Mouse (Mus musculus): ENCODE data around the gene Tex19.2.

- TF ChIP-seq CTCF (conservative IDR thresholded peaks at IDR 0.05; ENCODE audit: insufficient read depth, insufficient read length, low read depth, low read length): no peak
- TF ChIP-seq POLR2A (IDR thresholded peaks at IDR 0.05; ENCODE audit: low read depth, low read length): no peak
Observed at GRCm38 (mm10) chr11:121082857-121083500, 35.5 kb downstream of the Tex19.2 start.

Measured in kidney, adult 2 months (tissue).